Mouse (Mus musculus) testis, adult 2 months (tissue): ENCODE results near the gene Sorcs2.
A peak's percentile ranks its signal among the peaks of the same experiment; 100 is the strongest.

Experiments
- CTCF ChIP-seq: fragments of 200-500 bp; IDR thresholded peaks from 2 replicates; pipeline ENCODE4 v1.5.1; 2012; ENCODE audit warnings: low read depth, mild to moderate bottlenecking, inconsistent platforms, low read length, moderate library complexity; ENCODE audit not compliant: control insufficient read depth, insufficient read depth, insufficient replicate concordance
- POLR2A ChIP-seq: fragments of 200-500 bp; IDR thresholded peaks from 2 replicates; pipeline ENCODE4 v1.6.1; 2012; ENCODE audit warnings: low read depth, mild to moderate bottlenecking, inconsistent platforms, low read length, moderate library complexity; ENCODE audit not compliant: control insufficient read depth

DNA sequence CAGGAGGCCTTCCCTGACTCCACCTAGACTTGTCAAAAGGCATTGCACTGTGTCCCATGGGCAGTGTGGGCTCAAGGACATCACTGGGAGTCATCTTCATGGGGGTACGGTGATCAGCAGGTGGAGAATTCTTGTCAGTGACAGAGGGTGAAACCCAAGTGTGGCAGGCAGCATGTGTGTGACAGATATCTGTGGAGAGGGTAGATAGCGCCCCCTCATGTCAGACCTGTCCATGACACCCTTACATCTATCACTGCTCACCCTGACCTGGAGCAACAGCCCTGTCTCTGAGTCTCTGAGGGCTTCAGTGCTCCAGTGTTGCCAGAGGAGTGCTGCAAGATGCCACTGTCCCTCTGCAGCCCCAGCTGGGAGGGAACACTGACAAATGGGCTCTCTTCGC, 343.4 kb downstream of the Sorcs2 start:
- TF ChIP-seq CTCF (peak; percentile 58; the same call in 1 of the 2 replicates), POLR2A (no peak)
